Mouse (Mus musculus) 3T3-L1 (cell line): ENCODE results near the gene Gad1.

Source experiments
- DNase-seq: peaks from one replicate; pipeline ENCODE4 v3.0.0-alpha.2; 2015; ENCODE audit warnings: low read depth, low spot score

Gene Gad1

GRCm38 (mm10) chr2:70552772-70553171, at the start of gene Gad1:
Gad1 (plus strand) TSS chr2:70553072.
- no peak for DNase-seq

GRCm38 (mm10) chr2:70503436-70503835, 49.4 kb upstream of the Gad1 start:
- no peak for DNase-seq

- DNase-seq, result peak; percentile 9
Measured at GRCm38 (mm10) chr2:70505229-70505628, 47.6 kb upstream of the Gad1 start.

GRCm38 (mm10) chr2:70505896-70506295, 47.0 kb upstream of the Gad1 start:
- no peak for DNase-seq

GRCm38 (mm10) chr2:70506372-70506771, 46.5 kb upstream of the Gad1 start:
- DNase-seq, result no peak

GRCm38 (mm10) chr2:70508496-70508895, 44.4 kb upstream of the Gad1 start, which contains the start of gene Erich2:
Erich2 (plus strand) TSS chr2:70508819.
- DNase-seq, result no peak

- peak; percentile 53 for DNase-seq
Measured at GRCm38 (mm10) chr2:70509021-70509632, 43.7 kb upstream of the Gad1 start.

GRCm38 (mm10) chr2:70538283-70538682, 14.6 kb upstream of the Gad1 start:
- DNase-seq, result peak; percentile 28

- DNase-seq, result no peak
Measured at GRCm38 (mm10) chr2:70550671-70551070, 2.2 kb upstream of the Gad1 start.

GRCm38 (mm10) chr2:70551446-70551845, 1.4 kb upstream of the Gad1 start:
- DNase-seq, result no peak

GRCm38 (mm10) chr2:70552067-70552598, 739 bp upstream of the Gad1 start:
- no peak for DNase-seq

- no peak for DNase-seq
Measured at GRCm38 (mm10) chr2:70553826-70554225, 954 bp downstream of the Gad1 start.

- peak; percentile 95 for DNase-seq
Measured at GRCm38 (mm10) chr2:70558112-70558842, 5.4 kb downstream of the Gad1 start.

- DNase-seq, result no peak
Measured at GRCm38 (mm10) chr2:70558843-70559451, 6.1 kb downstream of the Gad1 start.

- peak; percentile 63 for DNase-seq
Measured at GRCm38 (mm10) chr2:70559520-70559919, 6.6 kb downstream of the Gad1 start.

GRCm38 (mm10) chr2:70561077-70561795, 8.4 kb downstream of the Gad1 start:
- DNase-seq, result peak; percentile 70

- no peak for DNase-seq
Measured at GRCm38 (mm10) chr2:70562011-70562491, 9.2 kb downstream of the Gad1 start.

GRCm38 (mm10) chr2:70562611-70562980, 9.7 kb downstream of the Gad1 start:
- no peak for DNase-seq

GRCm38 (mm10) chr2:70562981-70563671, 10.3 kb downstream of the Gad1 start:
- no peak for DNase-seq

GRCm38 (mm10) chr2:70563721-70564645, 11.1 kb downstream of the Gad1 start:
- no peak for DNase-seq
